Mouse (Mus musculus): ENCODE measurements around the gene Igfbp5. TPM values are rescaled to one million over a fixed set of nuclear protein-coding genes. Genes with fewer than 3 reads are reported as not detected.

Gene Igfbp5
- total RNA-seq, 2 experiments from 2014 or later: 97.0 to 98.9 TPM

GRCm38 (mm10) chr1:72855729-72856128 is 19.0 kb downstream of the Igfbp5 start:
- intact Hi-C loops (cut with DNase I): loop anchor here (2.0 kb wide), 1 partner anchor 139 kb away; no protein-coding TSS in a partner anchor
- DNase-seq (ENCODE audit: extremely low spot score in 1 of 2, low spot score in 2 of 2): no peak

- intact Hi-C loops (cut with DNase I): loop anchor here (2.0 to 5.0 kb wide), 2 partner anchors 138 to 537 kb away; no protein-coding TSS in a partner anchor
- DNase-seq (ENCODE audit: extremely low spot score in 1 of 2, low spot score in 2 of 2): peak in 1 of 2 experiments; percentile 51
Measured at GRCm38 (mm10) chr1:72854337-72855237, 20.1 kb downstream of the Igfbp5 start.

GRCm38 (mm10) chr1:72853759-72854158 is 20.9 kb downstream of the Igfbp5 start:
- intact Hi-C loops (cut with DNase I): loop anchor here (2.0 to 5.0 kb wide), 2 partner anchors 137 to 536 kb away; no protein-coding TSS in a partner anchor

DNA sequence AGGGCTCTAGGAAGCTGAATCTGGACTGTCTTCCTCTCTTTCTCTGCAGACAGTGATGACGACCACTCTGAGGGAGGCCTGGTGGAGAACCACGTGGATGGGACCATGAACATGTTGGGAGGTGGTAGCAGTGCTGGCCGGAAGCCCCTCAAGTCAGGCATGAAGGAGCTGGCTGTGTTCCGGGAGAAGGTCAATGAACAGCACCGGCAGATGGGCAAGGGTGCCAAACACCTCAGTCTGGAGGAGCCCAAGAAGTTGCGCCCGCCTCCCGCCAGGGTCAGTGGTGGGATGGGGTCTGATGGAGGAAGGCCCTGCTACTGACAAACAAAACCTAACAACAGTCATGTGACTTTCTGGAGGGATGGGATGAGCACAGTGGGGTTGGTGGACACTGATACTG is 25.6 kb downstream of the Igfbp5 start:
- intact Hi-C loops (cut with DNase I): no loop called here
- DNase-seq (ENCODE audit: extremely low spot score in 1 of 2, low spot score in 2 of 2): peak in 1 of 2 experiments; percentile 18

More at GRCm38 (mm10) chr1:72853759-72854158, 20.9 kb downstream of the Igfbp5 start:
- DNase-seq (ENCODE audit: extremely low spot score in 1 of 2, low spot score in 2 of 2): no peak

GRCm38 (mm10) chr1:72847849-72848380 is 26.8 kb downstream of the Igfbp5 start:
- DNase-seq (ENCODE audit: extremely low spot score in 1 of 2, low spot score in 2 of 2): no peak
- intact Hi-C loops (cut with DNase I): no loop called here

DNA sequence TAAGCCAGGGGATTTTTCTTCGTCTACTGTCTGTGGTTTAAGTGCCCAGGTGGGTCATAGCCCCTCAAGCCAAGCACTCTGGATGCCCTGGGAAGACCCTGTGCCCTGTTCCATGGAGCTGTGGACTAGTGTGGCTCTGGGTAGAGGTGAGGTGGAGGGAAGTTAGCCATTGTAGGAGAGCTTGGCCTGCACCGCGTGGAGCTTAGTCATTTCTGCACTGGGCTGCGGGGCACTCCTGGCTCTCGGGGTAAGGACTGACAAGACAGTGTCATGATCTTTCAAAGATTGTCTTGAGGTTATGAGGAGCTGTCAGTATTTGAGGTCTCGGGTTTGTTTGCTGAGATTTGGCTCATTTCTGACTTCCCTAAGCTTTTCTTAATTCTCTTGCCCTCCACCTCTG is 30.0 kb downstream of the Igfbp5 start:
- DNase-seq (ENCODE audit: extremely low spot score in 1 of 2, low spot score in 2 of 2): no peak
- intact Hi-C loops (cut with DNase I): no loop called here

- intact Hi-C loops (cut with DNase I): no loop called here
Measured at GRCm38 (mm10) chr1:72842666-72843459, 31.8 kb downstream of the Igfbp5 start.

GRCm38 (mm10) chr1:72839791-72840190 is 34.9 kb downstream of the Igfbp5 start:
- no peak for DNase-seq (ENCODE audit: extremely low spot score in 1 of 2, low spot score in 2 of 2)
- intact Hi-C loops (cut with DNase I): no loop called here

More at GRCm38 (mm10) chr1:72842666-72843459, 31.8 kb downstream of the Igfbp5 start:
- no peak for DNase-seq (ENCODE audit: extremely low spot score in 1 of 2, low spot score in 2 of 2)

- DNase-seq (ENCODE audit: extremely low spot score in 1 of 2, low spot score in 2 of 2): peak in 1 of 2 experiments; percentile 59
- intact Hi-C loops (cut with DNase I): no loop called here
Measured at GRCm38 (mm10) chr1:72839356-72839755, 35.3 kb downstream of the Igfbp5 start.

DNA sequence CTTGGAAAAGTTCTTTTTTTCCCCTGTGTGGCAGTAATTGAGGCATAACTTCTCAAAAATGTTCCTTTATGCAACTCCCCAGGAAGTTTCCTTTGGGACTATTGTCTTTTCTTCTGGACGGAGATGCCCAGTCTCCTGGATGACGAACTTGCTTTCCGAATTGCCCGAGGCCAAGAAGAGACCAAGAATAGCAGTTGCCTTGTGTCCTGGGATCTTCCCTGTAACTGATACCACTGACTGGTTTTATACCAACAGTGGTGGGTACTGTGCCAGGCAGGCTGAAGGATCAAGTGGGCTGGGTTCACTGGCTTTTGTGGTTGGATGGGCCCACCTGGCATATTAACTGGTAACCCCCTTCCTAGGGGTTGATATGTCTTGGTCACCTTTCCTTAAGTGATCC is 41.1 kb downstream of the Igfbp5 start:
- intact Hi-C loops (cut with DNase I): no loop called here

GRCm38 (mm10) chr1:72832715-72833153 is 42.0 kb downstream of the Igfbp5 start:
- DNase-seq (ENCODE audit: extremely low spot score in 1 of 2, low spot score in 2 of 2): peak in 1 of 2 experiments; percentile 41
- intact Hi-C loops (cut with DNase I): no loop called here

More for the DNA sequence above, 41.1 kb downstream of the Igfbp5 start:
- DNase-seq (ENCODE audit: extremely low spot score in 1 of 2, low spot score in 2 of 2): no peak

GRCm38 (mm10) chr1:72830485-72830884 is 44.2 kb downstream of the Igfbp5 start:
- intact Hi-C loops (cut with DNase I): no loop called here
- DNase-seq (ENCODE audit: extremely low spot score in 1 of 2, low spot score in 2 of 2): no peak

GRCm38 (mm10) chr1:72828843-72829242 is 45.8 kb downstream of the Igfbp5 start:
- intact Hi-C loops (cut with DNase I): loop anchor here (5.0 kb wide), 1 partner anchor 92 kb away; no protein-coding TSS in a partner anchor
- DNase-seq (ENCODE audit: extremely low spot score in 1 of 2, low spot score in 2 of 2): no peak

- DNase-seq (ENCODE audit: extremely low spot score in 1 of 2, low spot score in 2 of 2): peak in 1 of 2 experiments; percentile 35
- intact Hi-C loops (cut with DNase I): loop anchor here (5.0 kb wide), 1 partner anchor 90 kb away; no protein-coding TSS in a partner anchor
Measured at GRCm38 (mm10) chr1:72827411-72828315, 47.0 kb downstream of the Igfbp5 start.

GRCm38 (mm10) chr1:72826931-72827330 is 47.8 kb downstream of the Igfbp5 start:
- no peak for DNase-seq (ENCODE audit: extremely low spot score in 1 of 2, low spot score in 2 of 2)
- intact Hi-C loops (cut with DNase I): loop anchor here (5.0 kb wide), 1 partner anchor 90 kb away; no protein-coding TSS in a partner anchor

- DNase-seq (ENCODE audit: extremely low spot score in 1 of 2, low spot score in 2 of 2): no peak
- intact Hi-C loops (cut with DNase I): loop anchor here (5.0 kb wide), 1 partner anchor 89 kb away; no protein-coding TSS in a partner anchor
Measured at GRCm38 (mm10) chr1:72826446-72826845, 48.2 kb downstream of the Igfbp5 start.

- DNase-seq (ENCODE audit: extremely low spot score in 1 of 2, low spot score in 2 of 2): no peak
- intact Hi-C loops (cut with DNase I): loop anchor here (5.0 kb wide), 1 partner anchor 89 kb away; no protein-coding TSS in a partner anchor
Measured at GRCm38 (mm10) chr1:72825921-72826320, 48.8 kb downstream of the Igfbp5 start.
